Mouse (Mus musculus) stomach, embryonic 14.5 days (tissue): ENCODE measurements around the gene Tbc1d5. TPM values are rescaled to one million over a fixed set of nuclear protein-coding genes. Genes with fewer than 3 reads are reported as not detected.

Experiments
- ATAC-seq: fragments of 200-750 bp; cut with Nextera tagmentation; 2 replicates; pipeline ENCODE4 v1.8.0; 2017; ENCODE audit warnings: low read depth, moderate TSS enrichment; ENCODE audit not compliant: insufficient number of reproducible peaks, insufficient read depth, low FRiP score
- H3K27ac ChIP-seq: fragments of 300-500 bp; sonication (generic); 2 replicates; pipeline ENCODE4 v1.5.1; 2014; ENCODE audit warnings: mild to moderate bottlenecking, low read length, moderate library complexity, mixed read lengths
- H3K27me3 ChIP-seq: fragments of 300-500 bp; sonication (generic); 2 replicates; pipeline ENCODE4 v1.6.1; 2014; ENCODE audit warnings: low read length, control low read depth, mixed read lengths; ENCODE audit not compliant: control insufficient read depth, insufficient read depth
- H3K36me3 ChIP-seq: fragments of 300-500 bp; sonication (generic); 2 replicates; pipeline ENCODE4 v1.6.1; 2014; ENCODE audit warnings: mild to moderate bottlenecking, control low read depth, low read length, moderate library complexity, mixed read lengths; ENCODE audit not compliant: control insufficient read depth, insufficient read depth
- H3K4me1 ChIP-seq: fragments of 300-500 bp; sonication (generic); 2 replicates; pipeline ENCODE4 v1.6.1; 2014; ENCODE audit warnings: low read length, control low read depth, mixed read lengths; ENCODE audit not compliant: control insufficient read depth, insufficient read depth
- H3K4me2 ChIP-seq: fragments of 300-500 bp; sonication (generic); replicated peaks from 2 replicates; pipeline ENCODE4 v1.6.1; 2014; ENCODE audit warnings: low read depth, low read length, control low read depth
- H3K4me3 ChIP-seq: fragments of 300-500 bp; sonication (generic); 2 replicates; pipeline ENCODE4 v1.5.1; 2014; ENCODE audit warnings: low read depth, low read length, control low read depth
- H3K9ac ChIP-seq: fragments of 300-500 bp; sonication (generic); replicated peaks from 2 replicates; pipeline ENCODE4 v1.6.1; 2014; ENCODE audit warnings: low read depth, mild to moderate bottlenecking, control low read depth, low read length, moderate library complexity, mixed read lengths
- H3K9me3 ChIP-seq: fragments of 300-500 bp; sonication (generic); 2 replicates; pipeline ENCODE4 v1.6.1; 2016; ENCODE audit warnings: low read depth, low read length, control low read depth; ENCODE audit not compliant: control insufficient read depth
- WGBS: fragments of 180-500 bp; shearing (Covaris S2); extraction: QIAGEN DNeasy Blood & Tissue Kit; methylation state at CpG from one replicate; pipeline ENCODE4 v1.1.7; 2014; 5-methylcytosine and 5-hydroxymethylcytosine counted together
- polyA plus RNA-seq: library from polyadenylated mRNA; unstranded; fragments of >200 nt; fragmentation: Nextera tagmentation; extraction: Ambion mirVana; gene quantifications from 2 replicates; pipeline ENCODE4 v1.2.1, GENCODE M21; 2014

Tbc1d5 gene
- polyA plus RNA-seq, 1 experiment from 2014 or later = 14.3 TPM

- Histone ChIP-seq H3K27ac (no peak overlapping the region), H3K27me3 (no peaks in the 10 kb centered on the region), H3K4me1 (no peaks in the 10 kb centered on the region), H3K9ac (no peak overlapping the region), H3K4me2 (no peak overlapping the region), H3K36me3 (no peaks in the 10 kb centered on the region), H3K9me3 (no peaks in the 10 kb centered on the region), H3K4me3 (no peak overlapping the region)
- 79% methylated on average over 2 of the region's 2 CpGs for WGBS
- no peak for ATAC-seq
Observed at GRCm38 (mm10) chr17:51016384-51016783, 162.8 kb downstream of the Tbc1d5 start.

GRCm38 (mm10) chr17:51013908-51014307, 165.2 kb downstream of the Tbc1d5 start:
- H3K4me1 ChIP-seq = no peaks in the 10 kb centered on the region
- H3K27me3 ChIP-seq = no peaks in the 10 kb centered on the region
- no peak for ATAC-seq
- no peaks in the 10 kb centered on the region for H3K36me3 ChIP-seq
- H3K4me3 ChIP-seq = no peak overlapping the region
- no peak overlapping the region for H3K9ac ChIP-seq
- no peak overlapping the region for H3K4me2 ChIP-seq
- no peaks in the 10 kb centered on the region for H3K9me3 ChIP-seq
- no peak overlapping the region for H3K27ac ChIP-seq

GRCm38 (mm10) chr17:51003179-51003578, 176.0 kb downstream of the Tbc1d5 start:
- H3K9ac ChIP-seq = no peak overlapping the region
- H3K27me3 ChIP-seq = no peaks in the 10 kb centered on the region
- no peak overlapping the region for H3K27ac ChIP-seq
- no peaks in the 10 kb centered on the region for H3K4me1 ChIP-seq
- H3K4me3 ChIP-seq = no peak overlapping the region
- no peak overlapping the region for H3K4me2 ChIP-seq
- no peaks in the 10 kb centered on the region for H3K36me3 ChIP-seq
- H3K9me3 ChIP-seq = no peaks in the 10 kb centered on the region
- ATAC-seq = no peak

- WGBS = 52% methylated on average over 1 of the region's 1 CpGs
- no peak overlapping the region for H3K4me3 ChIP-seq
- H3K9me3 ChIP-seq = no peaks in the 10 kb centered on the region
- H3K27me3 ChIP-seq = no peaks in the 10 kb centered on the region
- H3K4me1 ChIP-seq = no peaks in the 10 kb centered on the region
- H3K4me2 ChIP-seq = no peak overlapping the region
- ATAC-seq = no peak
- H3K27ac ChIP-seq = no peak overlapping the region
- no peaks in the 10 kb centered on the region for H3K36me3 ChIP-seq
- H3K9ac ChIP-seq = no peak overlapping the region
Observed at GRCm38 (mm10) chr17:50998216-50998615, 180.9 kb downstream of the Tbc1d5 start.

GRCm38 (mm10) chr17:50993294-50993993, 185.7 kb downstream of the Tbc1d5 start:
- no peak overlapping the region for H3K27ac ChIP-seq
- no peaks in the 10 kb centered on the region for H3K27me3 ChIP-seq
- no peaks in the 10 kb centered on the region for H3K4me1 ChIP-seq
- no peak for ATAC-seq
- H3K4me3 ChIP-seq = no peak overlapping the region
- no peak overlapping the region for H3K9ac ChIP-seq
- no peaks in the 10 kb centered on the region for H3K36me3 ChIP-seq
- peaks cover 3% of the 10 kb centered on the region; the same call in 1 of the 2 replicates for H3K9me3 ChIP-seq
- WGBS = 84% methylated on average over 3 of the region's 3 CpGs
- no peak overlapping the region for H3K4me2 ChIP-seq

- H3K4me2 ChIP-seq = no peak overlapping the region
- no peaks in the 10 kb centered on the region for H3K4me1 ChIP-seq
- H3K4me3 ChIP-seq = no peak overlapping the region
- WGBS = 90% methylated on average over 2 of the region's 2 CpGs
- H3K9me3 ChIP-seq = peaks cover 3% of the 10 kb centered on the region; the same call in 1 of the 2 replicates
- no peaks in the 10 kb centered on the region for H3K27me3 ChIP-seq
- H3K27ac ChIP-seq = no peak overlapping the region
- H3K36me3 ChIP-seq = no peaks in the 10 kb centered on the region
- no peak overlapping the region for H3K9ac ChIP-seq
- no peak for ATAC-seq
Observed at GRCm38 (mm10) chr17:50990770-50991405, 188.3 kb downstream of the Tbc1d5 start.

- 65% methylated on average over 3 of the region's 3 CpGs for WGBS
- H3K4me1 ChIP-seq = no peaks in the 10 kb centered on the region
- no peaks in the 10 kb centered on the region for H3K27me3 ChIP-seq
- no peak for ATAC-seq
- H3K9me3 ChIP-seq = peaks cover under 1% of the 10 kb centered on the region; the same call in 1 of the 2 replicates
- H3K4me3 ChIP-seq = no peak overlapping the region
- H3K9ac ChIP-seq = no peak overlapping the region
- no peak overlapping the region for H3K4me2 ChIP-seq
- H3K36me3 ChIP-seq = no peaks in the 10 kb centered on the region
- no peak overlapping the region for H3K27ac ChIP-seq
Observed at GRCm38 (mm10) chr17:50987935-50988334, 191.2 kb downstream of the Tbc1d5 start.

- Histone ChIP-seq H3K27ac (no peak overlapping the region), H3K27me3 (no peaks in the 10 kb centered on the region), H3K9ac (no peak overlapping the region), H3K36me3 (no peaks in the 10 kb centered on the region), H3K4me2 (no peak overlapping the region), H3K9me3 (no peaks in the 10 kb centered on the region), H3K4me3 (no peak overlapping the region), H3K4me1 (no peaks in the 10 kb centered on the region)
- no peak for ATAC-seq
- 78% methylated on average over 5 of the region's 5 CpGs for WGBS
Observed at GRCm38 (mm10) chr17:50981933-50982332, 197.2 kb downstream of the Tbc1d5 start.
